Mouse (Mus musculus) lung, adult 2 months (tissue): ENCODE measurements around the gene Pcbd1. TPM values are rescaled to one million over a fixed set of nuclear protein-coding genes. Genes with fewer than 3 reads are reported as not detected.

Source experiments
- DNase-seq: peaks from one replicate; pipeline ENCODE4 v3.0.0; 2022
- H3K4me1 ChIP-seq: fragments of 200-500 bp; 2 replicates; pipeline ENCODE4 v1.6.1; 2011; ENCODE audit warnings: low read length; ENCODE audit not compliant: control insufficient read depth, insufficient read depth
- H3K4me3 ChIP-seq: fragments of 200-500 bp; replicated peaks from 2 replicates; pipeline ENCODE3; 2011; ENCODE audit warnings: low read depth, mild to moderate bottlenecking, control low read depth, low read length; ENCODE audit errors: extremely low read depth
- CTCF ChIP-seq: fragments of 200-500 bp; IDR thresholded peaks from 2 replicates; pipeline ENCODE4 v1.5.1; 2011; ENCODE audit warnings: mild to moderate bottlenecking, low read length, control low read depth; ENCODE audit not compliant: insufficient read depth
- POLR2A ChIP-seq: fragments of 200-500 bp; IDR thresholded peaks from 2 replicates; pipeline ENCODE4 v1.6.1; 2011; ENCODE audit warnings: low read depth, mild to moderate bottlenecking, control low read depth, low read length, borderline replicate concordance; ENCODE audit errors: extremely low read depth
- WGBS: fragments of 180-500 bp; shearing (Covaris S2); methylation state at CpG from one replicate; pipeline ENCODE4 v1.1.7; 2018; 5-methylcytosine and 5-hydroxymethylcytosine counted together
- polyA plus RNA-seq: library from polyadenylated mRNA; depleted of rRNA; stranded (reverse); fragments of >200 nt; gene quantifications from 2 replicates; pipeline ENCODE4 v1.2.3, GENCODE M21; 2012; rRNA removed

The Pcbd1 gene
- polyA plus RNA-seq, 1 experiment = 6.9 TPM

GRCm38 (mm10) chr10:61135226-61135839 is 46.2 kb downstream of the Pcbd1 start:
- no peak for TF ChIP-seq POLR2A
- no peak for TF ChIP-seq CTCF
- no peak overlapping the region for H3K4me3 ChIP-seq
- peaks cover 5% of the 10 kb centered on the region for H3K4me1 ChIP-seq
- no peak for DNase-seq
- 44% methylated on average over 3 of the region's 3 CpGs for WGBS

DNA sequence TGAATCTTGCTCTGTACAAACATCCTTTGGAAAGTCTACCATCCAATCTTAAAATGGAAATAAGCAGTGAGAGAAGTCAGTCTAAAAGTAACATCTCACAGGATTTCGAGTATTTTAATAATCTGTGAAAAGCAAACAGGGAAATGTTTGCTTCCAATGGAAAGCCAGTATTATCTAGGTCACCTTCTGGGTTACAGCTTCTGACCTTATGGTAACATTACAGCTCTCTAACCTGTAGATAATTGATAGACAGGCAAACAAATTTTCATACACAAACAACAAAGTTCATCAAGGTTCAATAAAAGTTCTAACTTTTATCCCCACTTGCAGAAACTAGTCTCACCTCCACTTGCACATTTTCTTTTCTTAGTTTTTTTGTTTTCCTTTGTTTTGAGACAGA is 48.4 kb downstream of the Pcbd1 start:
- 61% methylated on average over 1 of the region's 1 CpGs for WGBS
- TF ChIP-seq POLR2A (no peak), CTCF (no peak)
- no peak overlapping the region for H3K4me3 ChIP-seq
- peaks cover 5% of the 10 kb centered on the region for H3K4me1 ChIP-seq
- DNase-seq = no peak

- H3K4me1 ChIP-seq = peaks cover 2% of the 10 kb centered on the region; the same call in 1 of the 2 replicates
- no peak overlapping the region for H3K4me3 ChIP-seq
- WGBS = 83% methylated on average over 2 of the region's 2 CpGs
- DNase-seq = no peak
- TF ChIP-seq POLR2A (no peak), CTCF (no peak)
These were observed 54.2 kb downstream of the Pcbd1 start for GRCm38 (mm10) chr10:61143343-61143742.

Other genes with a start within 250 kb of the Pcbd1 start
- 19.0 and 29.2 TPM in 2 replicates for gene Sgpl1, start 58.4 kb downstream of the Pcbd1 start, polyA plus RNA-seq
- 3.8 and 4.1 TPM in 2 replicates for gene Tbata, start 82.6 kb downstream of the Pcbd1 start, polyA plus RNA-seq
- 3.6 TPM in 2 replicates for gene Adamts14, start 184.1 kb downstream of the Pcbd1 start, polyA plus RNA-seq
- gene Prf1, start 208.5 kb downstream of the Pcbd1 start, polyA plus RNA-seq = 6.2 and 8.0 TPM in 2 replicates